Mouse (Mus musculus) neural tube, embryonic 13.5 days (tissue): Measurements from ENCODE around the gene Cks2. TPM values are rescaled to one million over a fixed set of nuclear protein-coding genes. Genes with fewer than 3 reads are reported as not detected.

Experiments used
- ATAC-seq: fragments of 200-750 bp; cut with Nextera tagmentation; 2 replicates; pipeline ENCODE4 v1.8.0; 2017; ENCODE audit warnings: low read depth, mild to moderate bottlenecking, moderate TSS enrichment, moderate library complexity
- H3K27ac ChIP-seq: fragments of 300-500 bp; sonication (generic); replicated peaks from 2 replicates; pipeline ENCODE4 v1.5.1; 2015; ENCODE audit warnings: moderate library complexity, mild to moderate bottlenecking, inconsistent platforms
- H3K27me3 ChIP-seq: fragments of 300-500 bp; sonication (generic); 2 replicates; pipeline ENCODE4 v1.6.1; 2015; ENCODE audit warnings: mild to moderate bottlenecking, inconsistent platforms
- H3K36me3 ChIP-seq: fragments of 300-500 bp; sonication (generic); 2 replicates; pipeline ENCODE4 v1.6.1; 2015; ENCODE audit warnings: mild to moderate bottlenecking, inconsistent platforms
- H3K4me1 ChIP-seq: fragments of 300-500 bp; sonication (generic); replicated peaks from 2 replicates; pipeline ENCODE4 v1.6.1; 2015; ENCODE audit warnings: inconsistent platforms
- H3K4me2 ChIP-seq: fragments of 300-500 bp; sonication (generic); 2 replicates; pipeline ENCODE4 v1.6.1; 2015; ENCODE audit warnings: inconsistent platforms, mild to moderate bottlenecking, moderate library complexity
- H3K4me3 ChIP-seq: fragments of 300-500 bp; sonication (generic); 2 replicates; pipeline ENCODE4 v1.5.1; 2015; ENCODE audit warnings: mild to moderate bottlenecking, inconsistent platforms
- H3K9ac ChIP-seq: fragments of 300-500 bp; sonication (generic); 2 replicates; pipeline ENCODE4 v1.6.1; 2015; ENCODE audit warnings: moderate library complexity, mild to moderate bottlenecking, inconsistent platforms
- H3K9me3 ChIP-seq: fragments of 300-500 bp; sonication (generic); 2 replicates; pipeline ENCODE4 v1.6.1; 2016; ENCODE audit warnings: inconsistent platforms
- WGBS: fragments of 180-500 bp; shearing (Covaris S2); methylation state at CpG from one replicate; pipeline ENCODE4 v1.1.7; 2015; 5-methylcytosine and 5-hydroxymethylcytosine counted together
- polyA plus RNA-seq: library from polyadenylated mRNA; unstranded; fragments of >200 nt; fragmentation: Nextera tagmentation; extraction: Ambion mirVana; gene quantifications from 2 replicates; pipeline ENCODE4 v1.2.1, GENCODE M21; 2015

Gene Cks2
- polyA plus RNA-seq, 1 experiment from 2014 or later, result 62.6 TPM

DNA sequence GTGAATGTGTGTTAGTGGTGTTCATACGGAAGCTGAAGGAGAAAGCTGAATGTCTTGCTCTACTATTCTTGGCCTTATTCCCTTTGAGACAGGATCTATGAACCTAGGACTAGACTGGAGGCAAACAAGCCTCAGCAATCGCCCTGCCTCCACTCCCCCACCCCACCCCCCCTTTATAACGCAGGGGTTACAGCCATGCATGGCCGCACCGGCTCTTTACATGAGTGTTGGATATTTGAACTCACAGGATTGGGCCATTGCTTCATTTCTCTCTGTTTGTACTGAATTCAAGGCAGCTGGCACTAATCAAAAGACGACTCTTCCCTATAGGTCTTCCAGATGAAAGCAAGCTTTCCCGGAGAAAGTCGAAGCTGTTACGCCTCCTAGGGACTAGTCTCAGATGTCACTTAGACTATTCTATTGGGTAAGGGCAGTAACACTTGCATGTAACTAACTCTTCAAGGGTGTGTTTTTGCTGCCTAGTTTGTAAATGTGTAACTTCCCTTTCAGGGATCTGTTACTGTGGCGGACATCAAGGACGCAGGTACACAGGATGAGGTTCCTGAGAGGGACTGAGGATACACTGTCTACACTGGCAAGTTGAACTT is 2.8 kb upstream of the Cks2 start:
- Histone ChIP-seq H3K27ac (no peak overlapping the region), H3K9ac (no peak overlapping the region), H3K36me3 (no peaks in the 10 kb centered on the region), H3K4me3 (no peak overlapping the region), H3K27me3 (no peaks in the 10 kb centered on the region), H3K4me2 (no peak overlapping the region), H3K4me1 (peaks cover 18% of the 10 kb centered on the region), H3K9me3 (no peaks in the 10 kb centered on the region)
- ATAC-seq, result no peak
- WGBS, result 39% methylated on average over 11 of the region's 11 CpGs

DNA sequence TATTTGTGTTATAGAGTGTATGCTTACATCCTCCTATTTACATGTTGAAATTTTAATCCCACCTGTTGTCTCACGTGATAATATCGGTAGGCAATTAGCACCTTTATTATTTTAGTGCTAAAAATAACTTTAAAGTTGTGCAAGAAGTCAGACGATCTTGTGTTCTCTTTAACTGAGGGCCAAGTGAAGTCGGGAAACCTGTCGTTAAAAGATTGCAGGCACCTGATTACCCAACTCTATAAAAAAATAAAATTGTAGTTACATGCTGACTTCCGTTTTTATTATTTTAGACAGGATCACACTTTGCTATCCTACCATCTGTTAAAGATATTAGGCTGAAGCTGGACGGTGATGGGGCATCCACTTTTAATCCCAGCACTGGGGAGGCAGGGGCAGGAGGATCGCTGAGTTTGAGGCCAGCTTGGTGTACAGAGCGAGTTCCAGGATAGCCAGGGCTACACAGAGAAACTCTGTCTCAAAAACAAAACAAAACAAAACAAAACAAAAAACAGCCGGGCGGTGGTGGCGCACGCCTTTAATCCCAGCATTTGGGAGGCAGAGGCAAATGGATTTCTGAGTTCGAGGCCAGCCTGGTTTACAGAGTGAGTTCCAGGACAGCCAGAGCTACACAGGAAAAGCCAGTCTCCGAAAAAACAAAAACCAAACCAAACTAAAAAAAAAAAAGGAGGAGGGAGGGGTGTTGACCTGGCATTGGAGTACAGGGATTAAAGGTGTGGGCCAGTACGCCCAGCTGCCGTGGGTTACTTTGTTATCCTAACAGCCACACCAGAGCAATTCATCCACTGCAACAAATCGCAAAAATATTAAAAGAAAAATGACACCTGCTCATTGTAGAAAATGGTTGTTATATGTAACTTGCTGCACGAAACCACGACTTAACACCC is 856 bp upstream of the Cks2 start:
- Histone ChIP-seq H3K9me3 (no peaks in the 10 kb centered on the region), H3K36me3 (no peaks in the 10 kb centered on the region), H3K27me3 (no peaks in the 10 kb centered on the region), H3K9ac (peak overlapping the region; percentile 75), H3K27ac (peak overlapping the region; percentile 59), H3K4me1 (peaks cover 23% of the 10 kb centered on the region), H3K4me2 (peak overlapping the region; percentile 91), H3K4me3 (peak overlapping the region; percentile 74)
- ATAC-seq, result peak; percentile 20
- 50% methylated on average over 20 of the region's 20 CpGs for WGBS

DNA sequence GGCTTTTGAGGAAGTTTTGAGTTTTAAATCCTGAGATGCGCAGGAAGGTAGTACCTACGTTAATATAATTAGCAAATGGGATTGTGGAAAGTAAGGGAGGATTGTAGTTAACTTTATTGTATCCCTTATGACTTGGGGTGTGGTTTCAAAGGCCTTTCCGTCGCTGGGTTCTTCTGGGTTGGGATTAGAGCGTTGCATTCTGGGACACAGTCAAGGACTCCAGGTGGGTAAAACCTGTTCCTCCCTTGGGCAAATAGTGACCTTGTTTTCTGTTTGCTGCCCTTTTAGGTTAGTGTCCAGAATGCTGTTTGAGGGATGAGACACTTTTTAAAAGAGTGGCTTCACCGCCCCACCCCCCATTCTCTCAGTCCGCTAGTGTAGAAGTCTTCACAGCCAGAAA is 840 bp downstream of the Cks2 start:
- Histone ChIP-seq H3K9ac (peak overlapping the region; percentile 76), H3K27ac (no peak overlapping the region), H3K4me3 (peak overlapping the region; percentile 74), H3K27me3 (no peaks in the 10 kb centered on the region), H3K36me3 (no peaks in the 10 kb centered on the region), H3K9me3 (no peaks in the 10 kb centered on the region), H3K4me2 (peak overlapping the region; percentile 91), H3K4me1 (peaks cover 26% of the 10 kb centered on the region)
- WGBS, result 1% methylated on average over 7 of the region's 7 CpGs
- ATAC-seq, result no peak

DNA sequence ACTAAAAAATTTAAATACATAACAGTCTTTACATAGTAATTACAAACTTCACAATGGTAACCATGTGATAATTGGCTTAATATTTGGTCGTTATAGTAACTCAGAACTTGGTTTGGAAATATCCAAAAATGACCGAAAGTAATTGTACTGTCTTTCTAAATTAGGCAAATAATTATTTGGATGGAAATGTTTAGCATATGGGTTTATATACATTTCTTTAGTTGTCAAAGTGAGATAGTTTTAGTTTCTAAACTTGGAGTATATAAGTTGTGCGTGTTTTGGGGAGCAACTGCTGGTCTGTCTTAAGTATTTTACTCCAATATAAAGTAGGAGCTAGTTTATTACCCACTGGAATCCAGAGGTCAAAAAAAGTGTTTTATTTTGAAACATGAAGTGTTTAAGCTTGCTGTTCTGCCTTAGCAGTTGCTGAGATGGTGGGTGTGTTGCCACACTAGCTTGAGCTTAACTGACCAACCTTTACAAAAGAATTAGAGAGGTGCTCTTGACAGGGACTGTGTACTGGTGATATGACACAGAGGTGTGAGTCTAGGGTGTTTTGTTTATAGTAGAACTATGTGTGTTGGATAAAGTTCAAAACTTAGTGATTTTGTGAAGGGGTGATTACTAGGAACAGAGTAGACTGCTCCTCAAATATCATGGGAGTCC is 1.5 kb downstream of the Cks2 start:
- Histone ChIP-seq H3K9me3 (no peaks in the 10 kb centered on the region), H3K4me1 (peaks cover 30% of the 10 kb centered on the region), H3K27ac (no peak overlapping the region), H3K4me3 (peak overlapping the region; percentile 74), H3K36me3 (no peaks in the 10 kb centered on the region), H3K9ac (peak overlapping the region; percentile 52; the same call in 1 of the 2 replicates), H3K27me3 (no peaks in the 10 kb centered on the region), H3K4me2 (peak overlapping the region; percentile 91)
- WGBS, result 28% methylated on average over 3 of the region's 3 CpGs
- no peak for ATAC-seq

DNA sequence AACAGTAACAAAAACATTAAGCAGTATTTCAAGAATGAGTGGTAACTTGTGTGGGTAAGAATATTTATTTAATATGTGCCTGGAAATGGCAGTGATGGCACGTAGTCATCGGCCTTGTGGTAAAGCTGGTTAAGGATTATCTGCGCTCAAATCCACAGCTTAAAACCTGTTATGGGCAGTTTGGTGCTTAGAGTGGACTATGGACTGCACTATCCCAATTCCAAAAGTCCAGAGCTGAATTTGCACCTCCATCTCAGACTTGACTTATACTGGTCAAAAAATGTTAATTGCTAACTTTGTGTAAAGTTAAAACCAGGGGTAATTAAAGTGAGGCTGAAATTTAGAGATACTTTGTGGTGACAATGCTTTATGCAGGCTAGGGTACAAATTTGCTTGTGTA is 2.7 kb downstream of the Cks2 start:
- H3K4me2 ChIP-seq, result no peak overlapping the region

DNA sequence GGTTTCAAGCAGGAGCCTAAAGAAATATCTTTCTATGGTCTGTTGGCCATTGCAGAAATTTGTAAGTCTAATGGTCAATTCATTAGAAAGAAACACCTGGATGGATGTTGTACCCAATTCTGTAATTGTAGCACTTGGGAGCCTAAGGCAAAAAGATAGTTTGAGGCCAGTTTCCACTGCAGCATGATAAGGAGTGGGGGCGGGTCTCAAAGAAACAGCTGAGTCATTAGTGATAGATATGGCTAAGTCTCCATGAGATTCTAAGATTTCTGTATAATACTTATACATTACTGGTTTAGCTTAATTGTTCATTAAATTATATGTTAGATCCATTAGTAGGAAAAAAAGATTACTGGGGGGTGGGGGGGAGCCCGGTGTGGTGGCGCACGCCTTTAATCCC is 3.2 kb downstream of the Cks2 start:
- no peak overlapping the region for H3K4me3 ChIP-seq
- ATAC-seq, result no peak
- peaks cover 41% of the 10 kb centered on the region for H3K4me1 ChIP-seq
- no peaks in the 10 kb centered on the region for H3K27me3 ChIP-seq
- H3K4me2 ChIP-seq, result no peak overlapping the region
- H3K9ac ChIP-seq, result no peak overlapping the region
- H3K9me3 ChIP-seq, result no peaks in the 10 kb centered on the region
- WGBS, result 92% methylated on average over 4 of the region's 4 CpGs
- peaks cover 2% of the 10 kb centered on the region; the same call in 1 of the 2 replicates for H3K36me3 ChIP-seq
- no peak overlapping the region for H3K27ac ChIP-seq

More for the DNA sequence above, 2.7 kb downstream of the Cks2 start:
- no peaks in the 10 kb centered on the region for H3K36me3 ChIP-seq
- H3K9ac ChIP-seq, result no peak overlapping the region
- 97% methylated on average over 3 of the region's 3 CpGs for WGBS
- H3K27me3 ChIP-seq, result no peaks in the 10 kb centered on the region
- H3K9me3 ChIP-seq, result no peaks in the 10 kb centered on the region
- no peak for ATAC-seq
- H3K27ac ChIP-seq, result no peak overlapping the region
- peaks cover 39% of the 10 kb centered on the region for H3K4me1 ChIP-seq
- no peak overlapping the region for H3K4me3 ChIP-seq

DNA sequence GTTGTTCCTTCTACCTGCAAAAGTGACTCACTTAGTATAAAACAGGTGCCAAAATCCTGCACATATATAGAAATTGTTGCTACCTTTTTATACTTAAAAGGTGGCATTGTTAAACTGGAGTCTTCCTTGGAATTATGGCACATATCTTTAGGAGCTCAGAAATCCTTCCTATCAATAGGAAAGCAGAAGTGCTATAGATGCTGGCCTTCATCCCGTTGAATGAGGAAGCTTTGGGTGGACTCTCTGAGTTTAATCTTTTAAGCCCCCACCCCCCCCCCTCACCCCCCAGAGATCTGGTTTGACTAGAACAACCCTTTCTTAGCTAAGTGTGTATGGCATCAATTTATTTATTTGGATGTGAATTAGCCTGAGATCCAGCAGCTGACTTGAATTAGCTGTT is 4.7 kb downstream of the Cks2 start:
- H3K27ac ChIP-seq, result no peak overlapping the region
- H3K4me2 ChIP-seq, result no peak overlapping the region
- H3K27me3 ChIP-seq, result no peaks in the 10 kb centered on the region
- H3K4me3 ChIP-seq, result no peak overlapping the region
- H3K9me3 ChIP-seq, result no peaks in the 10 kb centered on the region
- H3K4me1 ChIP-seq, result peaks cover 41% of the 10 kb centered on the region
- no peak overlapping the region for H3K9ac ChIP-seq
- WGBS, result 81% methylated on average over 1 of the region's 1 CpGs
- peaks cover 14% of the 10 kb centered on the region for H3K36me3 ChIP-seq
- no peak for ATAC-seq

DNA sequence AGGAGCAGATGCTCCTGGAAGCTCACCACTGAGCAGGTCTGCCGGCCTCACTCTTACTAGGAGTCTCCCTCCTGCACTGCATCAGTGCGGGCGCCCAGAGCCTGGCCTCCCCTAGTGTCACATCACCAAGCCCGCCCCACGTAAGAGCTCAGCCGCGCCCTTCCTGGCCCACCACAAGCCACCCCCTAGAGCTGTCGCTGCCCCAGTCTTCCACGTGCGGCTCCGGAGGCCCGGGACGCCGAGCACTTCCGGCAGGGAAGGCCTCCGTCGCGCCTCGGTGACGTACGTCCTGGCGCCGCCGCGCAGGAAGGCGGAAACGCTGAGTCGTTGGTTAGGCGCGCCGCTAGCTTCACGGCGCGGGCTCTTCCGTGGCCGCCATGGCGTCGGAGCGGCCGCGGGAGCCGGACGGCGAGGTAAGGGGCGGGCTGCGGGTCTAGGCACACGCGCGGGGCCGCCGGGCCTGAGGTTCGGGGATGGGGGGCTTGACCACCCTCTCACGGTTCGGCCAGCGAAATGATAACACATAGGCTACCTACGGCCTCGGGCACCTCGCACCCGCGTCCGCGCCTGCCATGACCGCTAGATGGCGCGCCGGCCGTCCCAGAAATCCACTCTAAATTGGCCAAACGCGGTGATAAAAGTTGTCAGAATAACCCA is 6.5 kb downstream of the Cks2 start, which contains the start of gene Secisbp2:
Gene Secisbp2 (plus strand): TSS at position 290 of the 657 bp plus-strand sequence.
- Histone ChIP-seq H3K9ac (peak within 1 kb of the TSS; percentile 75), H3K4me1 (peaks cover 31% of the 10 kb centered on the region), H3K4me3 (peak within 1 kb of the TSS; percentile 51), H3K9me3 (no peaks in the 10 kb centered on the region), H3K4me2 (peak within 1 kb of the TSS; percentile 75), H3K36me3 (peaks cover 31% of the 10 kb centered on the region), H3K27ac (peak within 1 kb of the TSS; percentile 90), H3K27me3 (no peaks in the 10 kb centered on the region)
- under 1% methylated on average over 69 of the region's 69 CpGs for WGBS
- peak; percentile 97 for ATAC-seq

DNA sequence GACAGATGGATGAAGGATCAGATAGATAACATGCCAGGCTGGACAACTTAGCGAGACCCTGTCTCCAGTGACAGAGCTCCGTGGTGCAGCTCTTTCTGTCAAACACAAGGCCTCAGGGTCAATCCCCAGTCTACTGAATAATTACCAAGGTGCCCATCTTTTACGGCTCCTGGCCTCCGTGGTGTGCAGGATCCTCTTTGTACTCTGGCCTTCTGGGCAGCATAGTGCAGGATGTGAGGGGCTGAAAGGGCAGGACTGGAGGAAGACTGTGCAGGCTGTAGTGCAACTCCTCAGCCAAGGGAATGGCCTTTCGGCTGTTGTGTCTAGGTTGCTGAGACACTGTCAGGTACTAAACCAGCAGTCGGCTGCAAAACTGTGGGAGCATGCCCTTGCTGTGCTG is 8.1 kb downstream of the Cks2 start:
- Histone ChIP-seq H3K4me2 (no peak overlapping the region), H3K9me3 (no peaks in the 10 kb centered on the region), H3K9ac (no peak overlapping the region), H3K4me1 (peaks cover 18% of the 10 kb centered on the region), H3K27me3 (no peaks in the 10 kb centered on the region), H3K36me3 (peaks cover 47% of the 10 kb centered on the region), H3K27ac (no peak overlapping the region), H3K4me3 (no peak overlapping the region)
- ATAC-seq, result no peak
- 91% methylated on average over 6 of the region's 6 CpGs for WGBS

DNA sequence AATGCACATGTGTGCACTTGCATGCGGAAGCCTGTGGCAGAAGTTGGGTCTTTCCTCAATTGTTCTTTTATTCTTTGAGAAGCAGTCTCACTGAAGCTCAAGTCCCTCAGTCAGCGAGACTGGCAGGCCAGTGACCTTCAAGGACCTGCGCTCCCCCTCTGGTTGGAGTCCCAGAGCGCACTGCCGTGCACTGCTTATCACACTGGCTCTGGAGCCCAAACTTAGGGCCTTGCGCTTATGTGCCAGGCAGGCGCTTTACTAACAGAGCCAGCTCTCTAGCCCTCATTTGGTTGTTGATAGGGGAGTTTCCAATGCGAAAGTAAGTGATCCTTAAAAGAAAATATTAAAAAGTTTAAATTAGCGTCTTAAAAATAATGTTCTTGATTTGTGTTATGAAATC is 8.9 kb downstream of the Cks2 start:
- ATAC-seq, result no peak
- no peak overlapping the region for H3K4me3 ChIP-seq
- H3K4me1 ChIP-seq, result peaks cover 18% of the 10 kb centered on the region
- no peak overlapping the region for H3K4me2 ChIP-seq
- H3K27me3 ChIP-seq, result no peaks in the 10 kb centered on the region
- peaks cover 55% of the 10 kb centered on the region for H3K36me3 ChIP-seq
- no peak overlapping the region for H3K27ac ChIP-seq
- 97% methylated on average over 9 of the region's 9 CpGs for WGBS
- no peak overlapping the region for H3K9ac ChIP-seq
- no peaks in the 10 kb centered on the region for H3K9me3 ChIP-seq

DNA sequence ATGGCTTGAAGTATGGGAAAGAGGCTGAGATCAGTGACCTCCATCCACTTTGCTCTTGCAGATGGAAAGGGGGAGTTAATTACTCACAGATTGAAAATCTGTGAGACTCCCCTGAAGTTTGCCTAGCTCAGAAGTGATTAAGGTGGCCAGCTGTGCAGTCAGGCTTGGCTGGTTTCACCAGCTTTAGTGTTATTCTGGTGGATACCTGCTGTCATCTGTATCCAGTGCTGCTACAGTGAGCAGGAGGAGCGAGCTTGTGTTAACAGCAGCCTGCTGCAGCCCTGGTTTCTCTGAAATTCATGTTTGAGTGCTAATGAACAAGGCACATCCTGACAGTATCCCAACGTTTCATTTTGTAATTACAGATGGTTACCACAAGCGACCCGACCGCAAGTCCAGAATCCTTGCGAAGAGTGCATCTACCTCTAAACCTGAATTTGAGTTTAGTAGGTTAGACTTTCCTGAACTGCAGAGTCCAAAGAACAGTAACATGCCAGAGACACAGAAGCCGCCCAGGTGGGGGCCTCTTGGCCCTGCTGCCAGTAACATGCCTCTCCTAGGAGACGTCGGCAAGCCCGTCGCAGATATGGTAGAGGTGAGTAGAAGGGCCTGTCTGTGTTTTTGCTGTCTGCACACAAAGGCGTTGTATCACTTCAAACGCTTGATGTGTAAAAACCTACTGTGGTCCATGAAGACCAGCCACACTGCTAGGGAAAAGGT is 11.6 kb downstream of the Cks2 start:
- H3K9me3 ChIP-seq, result no peaks in the 10 kb centered on the region
- no peak overlapping the region for H3K27ac ChIP-seq
- ATAC-seq, result no peak
- no peaks in the 10 kb centered on the region for H3K27me3 ChIP-seq
- WGBS, result 93% methylated on average over 13 of the region's 13 CpGs
- H3K4me2 ChIP-seq, result no peak overlapping the region
- H3K4me3 ChIP-seq, result no peak overlapping the region
- peaks cover 81% of the 10 kb centered on the region for H3K36me3 ChIP-seq
- peaks cover 11% of the 10 kb centered on the region for H3K4me1 ChIP-seq
- no peak overlapping the region for H3K9ac ChIP-seq
